Mouse (Mus musculus): ENCODE measurements at regions not wholly inside any gene's neighbourhood (a gene's known extent, or its start where the extent isn't known, plus 50 kb on each side); places are given as distances from the start of the nearest gene placed in this dataset.

- no peak for DNase-seq (ENCODE audit: low read depth, low spot score)
Measured at GRCm38 (mm10) chr7:113059967-113060284, 106.2 kb downstream of the Rassf10 start.

DNA sequence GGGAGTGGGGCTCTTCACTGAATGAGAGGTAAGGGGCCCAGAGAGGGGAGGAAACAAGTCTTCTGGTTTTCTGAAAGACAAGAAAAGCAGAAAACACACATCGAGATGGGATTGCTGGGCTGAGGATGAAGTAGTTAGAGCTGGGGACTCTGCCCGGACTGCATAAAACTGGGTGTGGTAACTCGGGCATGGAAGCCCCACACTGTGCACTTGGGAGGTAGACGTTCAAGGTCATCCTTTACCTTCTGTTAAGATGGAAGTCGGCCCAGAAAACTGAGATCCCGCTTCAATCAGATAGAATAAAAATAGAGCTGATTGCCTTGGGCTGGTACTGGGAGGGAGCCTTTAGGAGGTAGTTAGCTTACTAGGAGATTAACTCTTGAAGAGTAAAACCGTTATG is 107.2 kb downstream of the Rassf10 start:
- no peak for DNase-seq (ENCODE audit: low read depth, low spot score)

DNA sequence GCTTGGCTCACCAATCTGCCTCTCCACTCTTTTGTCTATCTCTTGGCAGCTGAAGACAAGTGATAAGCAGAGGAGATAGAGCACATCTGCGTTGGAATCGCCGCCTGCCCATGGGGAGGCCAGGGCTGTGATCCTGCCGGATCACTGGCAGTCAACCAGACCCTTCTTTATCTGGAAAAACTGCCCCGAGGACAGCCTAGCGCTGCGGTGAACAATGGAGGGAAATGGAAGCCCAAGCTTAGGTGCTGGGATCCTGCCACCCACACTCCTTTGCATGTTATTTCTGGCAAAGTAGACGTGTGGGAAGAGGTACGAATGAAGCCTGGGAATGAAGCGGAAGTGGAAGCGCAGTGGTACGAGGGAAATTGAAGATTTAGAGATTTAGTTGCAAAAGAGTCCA is 112.8 kb downstream of the Rassf10 start:
- DNase-seq (ENCODE audit: low read depth, low spot score) = no peak

DNA sequence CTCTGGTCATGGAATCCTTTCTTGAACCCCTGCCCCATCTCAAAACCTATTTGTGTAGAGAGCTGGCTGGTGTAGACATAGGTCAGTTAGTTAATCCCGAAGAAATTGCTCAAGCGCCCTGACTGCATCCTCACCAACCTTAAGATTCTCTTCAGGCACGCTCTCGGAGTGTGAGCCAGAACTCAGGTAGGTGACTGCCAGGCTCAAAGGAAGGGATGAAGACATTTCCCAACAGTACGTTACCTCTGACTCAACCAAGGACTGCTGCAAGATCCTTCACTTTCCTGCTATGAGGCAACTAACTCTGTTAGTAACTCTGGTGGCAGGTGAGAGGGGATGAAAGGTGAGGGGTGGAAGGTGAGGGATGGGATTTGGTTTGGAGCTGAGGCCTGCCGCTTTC is 114.5 kb downstream of the Rassf10 start:
- DNase-seq (ENCODE audit: low read depth, low spot score) = no peak

GRCm38 (mm10) chr7:113069336-113069924 is 115.7 kb downstream of the Rassf10 start:
- no peak for DNase-seq (ENCODE audit: low read depth, low spot score)

DNA sequence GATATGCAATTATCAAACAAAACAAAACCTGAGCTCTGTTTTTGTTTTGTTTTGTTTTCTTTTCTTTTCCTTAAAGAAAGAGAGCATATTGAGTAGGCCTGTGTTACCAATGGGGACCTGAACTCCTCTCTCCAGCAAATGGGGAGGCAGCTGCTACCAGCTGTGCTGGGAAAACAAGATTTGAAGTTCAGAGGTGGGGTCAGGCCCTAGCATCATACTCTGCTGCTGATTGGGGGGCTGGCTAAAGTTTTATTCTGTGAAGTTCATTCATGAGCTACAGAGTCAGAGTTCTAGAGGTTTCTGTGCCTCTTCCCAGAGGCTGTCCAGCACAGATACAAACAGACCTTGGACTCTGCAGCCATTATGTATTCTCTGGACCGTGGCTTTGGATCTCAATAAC is 117.7 kb downstream of the Rassf10 start:
- no peak for DNase-seq (ENCODE audit: low read depth, low spot score)

DNA sequence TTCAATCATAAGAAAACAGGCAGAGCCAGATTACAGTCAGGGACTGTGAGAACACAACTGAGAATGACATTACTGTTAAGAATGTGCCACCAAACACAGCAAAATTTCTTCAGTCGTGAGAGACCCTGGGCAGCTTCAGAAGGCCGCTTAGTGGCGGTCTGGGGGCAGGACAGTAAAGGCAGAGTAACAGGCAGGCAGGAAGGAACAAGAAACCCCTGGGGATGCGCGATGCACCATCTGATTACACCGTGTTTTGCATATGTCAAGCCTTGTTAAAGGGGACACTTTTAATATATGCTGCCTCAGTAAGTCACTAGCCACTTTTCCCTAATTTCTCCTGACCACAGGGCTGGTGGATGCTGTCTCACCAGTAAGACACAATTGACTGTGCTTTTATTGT is 120.0 kb downstream of the Rassf10 start:
- DNase-seq (ENCODE audit: low read depth, low spot score) = peak; percentile 13

GRCm38 (mm10) chr7:113075371-113075770 is 121.6 kb downstream of the Rassf10 start:
- no peak for DNase-seq (ENCODE audit: low read depth, low spot score)

GRCm38 (mm10) chr7:113076243-113076642 is 122.5 kb downstream of the Rassf10 start:
- DNase-seq (ENCODE audit: low read depth, low spot score) = no peak

DNA sequence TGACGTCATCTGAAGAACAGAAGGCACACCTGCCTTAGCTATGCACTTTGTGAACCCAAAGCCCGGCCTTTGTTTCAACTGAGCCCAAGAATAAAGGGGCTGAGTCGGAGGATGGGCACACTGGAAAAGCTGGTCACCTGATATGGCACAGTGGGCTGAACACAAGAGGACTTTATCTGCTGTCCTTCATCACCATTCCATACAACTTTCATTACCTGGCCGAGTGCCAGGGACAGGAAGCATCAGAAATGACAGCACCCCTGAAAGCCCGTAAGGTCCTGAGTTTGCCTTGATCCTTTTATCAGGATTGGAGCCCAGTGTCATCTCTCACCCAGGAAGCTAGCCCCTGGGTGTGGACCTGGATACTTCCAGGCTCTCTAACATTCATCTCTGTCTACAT is 126.1 kb upstream of the Arntl start:
- DNase-seq (ENCODE audit: low read depth, low spot score) = no peak

DNA sequence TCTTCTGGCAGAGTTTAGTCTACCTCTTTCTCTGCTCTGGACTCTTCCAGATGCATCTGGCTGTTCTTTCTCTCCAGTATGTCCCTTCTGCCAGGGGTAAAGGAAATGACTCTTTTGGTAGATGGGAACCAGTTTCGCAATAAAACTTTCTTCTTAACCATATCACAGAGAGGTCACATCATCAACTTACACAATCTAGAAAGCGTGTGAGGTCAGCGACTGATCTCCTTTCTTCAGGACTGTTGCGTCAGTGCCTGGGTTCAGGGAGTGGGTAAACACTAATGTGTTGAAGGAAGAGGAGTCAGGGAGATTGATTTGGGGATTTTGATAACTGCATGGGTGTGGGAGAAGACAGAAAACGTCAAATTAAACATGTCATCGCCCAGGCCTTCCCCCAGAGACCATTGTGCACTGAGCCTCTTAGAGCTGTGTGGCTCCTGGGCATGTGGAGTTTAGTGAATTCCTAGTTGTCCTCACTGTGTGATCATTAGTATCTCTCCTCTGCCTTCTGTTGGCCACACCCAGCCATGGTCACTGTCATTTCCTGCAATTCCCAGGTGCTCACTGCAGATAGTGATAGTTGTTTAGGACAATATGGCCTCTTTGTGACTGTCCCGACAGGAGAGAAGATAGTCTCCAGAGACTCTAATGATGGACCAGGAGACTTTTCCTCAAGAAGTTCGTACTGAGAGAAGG is 122.2 kb upstream of the Arntl start:
- DNase-seq (ENCODE audit: low read depth, low spot score) = no peak

DNA sequence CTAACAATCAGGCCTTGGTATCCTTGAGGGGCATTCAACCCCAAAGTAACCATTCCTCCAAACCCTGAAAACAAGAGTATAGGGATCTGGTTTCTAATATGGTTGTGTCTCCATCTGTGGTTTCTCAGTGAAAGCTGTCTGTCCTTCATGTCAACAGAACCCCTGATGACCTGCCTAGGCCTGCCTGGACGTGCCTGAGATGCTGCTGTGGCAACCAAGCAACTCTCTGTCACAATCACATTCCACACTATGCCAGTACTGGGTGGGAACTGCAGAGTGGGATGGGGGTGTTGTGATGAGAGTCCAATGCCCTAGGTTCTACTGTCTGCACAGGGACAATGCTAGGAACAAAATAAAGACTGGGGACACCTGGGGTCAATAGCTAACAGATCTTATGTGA is 121.1 kb upstream of the Arntl start:
- DNase-seq (ENCODE audit: low read depth, low spot score) = no peak

DNA sequence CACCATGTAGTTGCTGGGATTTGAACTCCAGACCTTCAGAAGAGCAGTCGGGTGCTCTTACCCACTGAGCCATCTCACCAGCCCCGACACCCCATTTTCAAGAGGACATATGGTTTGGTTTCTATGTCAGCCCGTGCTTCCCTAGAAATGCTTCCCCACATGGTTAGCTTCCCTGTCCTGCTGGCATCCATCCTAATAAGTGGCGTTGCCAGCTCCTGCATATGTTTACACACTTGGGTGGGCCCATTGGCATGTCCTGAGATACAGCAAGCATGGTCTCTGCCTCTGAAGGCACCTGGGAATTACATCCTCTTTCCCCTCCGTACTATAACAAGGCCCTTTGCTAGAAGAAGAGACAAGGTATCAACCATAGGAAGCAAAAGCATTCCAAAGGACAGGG is 119.6 kb upstream of the Arntl start:
- no peak for DNase-seq (ENCODE audit: low read depth, low spot score)

DNA sequence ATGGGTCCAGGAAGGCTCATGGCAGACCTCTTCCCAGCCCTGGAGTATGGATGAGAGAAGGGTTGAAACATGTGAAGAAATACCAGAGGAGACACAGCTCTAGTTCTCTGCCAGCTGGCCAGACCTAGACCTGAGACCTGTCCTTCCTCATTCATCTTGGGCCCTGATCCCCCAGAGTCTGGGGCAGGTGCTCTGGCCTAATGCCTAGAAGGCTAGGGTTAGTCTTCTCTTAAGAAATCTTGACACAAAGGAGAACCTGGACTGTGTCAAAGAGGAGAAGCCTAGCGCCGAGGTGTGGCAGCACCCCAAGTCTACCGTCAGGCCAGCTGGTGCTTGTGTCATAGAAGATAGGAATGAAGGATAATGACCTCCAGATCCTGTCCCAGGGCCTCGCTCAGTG is 118.2 kb upstream of the Arntl start:
- DNase-seq (ENCODE audit: low read depth, low spot score) = no peak

GRCm38 (mm10) chr7:113093931-113094330 is 113.3 kb upstream of the Arntl start:
- no peak for DNase-seq (ENCODE audit: low read depth, low spot score)

DNA sequence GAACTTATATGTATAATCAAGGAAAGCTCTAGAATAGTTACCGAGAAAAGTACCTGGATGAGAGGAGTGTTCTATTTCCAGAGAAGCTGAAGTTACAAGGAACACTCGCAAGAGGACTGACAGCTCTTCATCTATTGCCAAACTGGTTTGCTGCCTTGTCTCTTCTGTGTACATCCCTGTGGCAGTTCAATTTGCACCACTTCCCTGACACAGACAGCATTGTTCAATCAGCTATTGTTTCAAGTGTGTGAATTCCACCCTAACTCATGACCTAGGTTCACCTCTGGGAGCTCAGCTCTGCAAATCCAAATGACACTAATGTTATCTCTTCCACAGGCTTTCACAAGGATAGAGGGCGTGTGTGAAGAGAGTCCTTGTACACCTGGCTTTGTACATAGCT is 112.2 kb upstream of the Arntl start:
- no peak for DNase-seq (ENCODE audit: low read depth, low spot score)

GRCm38 (mm10) chr7:113104265-113104664 is 103.0 kb upstream of the Arntl start:
- DNase-seq (ENCODE audit: low read depth, low spot score) = no peak

GRCm38 (mm10) chr7:113105359-113105758 is 101.9 kb upstream of the Arntl start:
- no peak for DNase-seq (ENCODE audit: low read depth, low spot score)

DNA sequence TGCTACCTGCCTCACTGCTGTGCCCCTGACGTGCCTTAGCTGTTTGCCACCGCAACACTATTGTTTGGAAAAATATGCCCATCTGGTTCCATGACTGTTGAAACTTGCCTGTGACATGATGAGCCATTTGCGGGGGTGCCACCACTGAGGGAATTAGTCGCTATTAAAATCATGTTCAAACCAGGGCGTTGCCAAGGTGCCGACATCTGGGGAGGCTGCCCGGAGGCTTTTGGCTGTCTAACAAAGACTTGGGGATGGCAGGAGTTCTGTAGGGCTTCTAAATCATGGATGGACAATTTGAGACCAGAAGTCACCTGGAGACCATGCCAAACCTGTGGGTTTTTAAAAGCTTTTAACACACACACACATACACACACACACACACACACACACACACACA is 100.5 kb upstream of the Arntl start:
- no peak for DNase-seq (ENCODE audit: low read depth, low spot score)

DNA sequence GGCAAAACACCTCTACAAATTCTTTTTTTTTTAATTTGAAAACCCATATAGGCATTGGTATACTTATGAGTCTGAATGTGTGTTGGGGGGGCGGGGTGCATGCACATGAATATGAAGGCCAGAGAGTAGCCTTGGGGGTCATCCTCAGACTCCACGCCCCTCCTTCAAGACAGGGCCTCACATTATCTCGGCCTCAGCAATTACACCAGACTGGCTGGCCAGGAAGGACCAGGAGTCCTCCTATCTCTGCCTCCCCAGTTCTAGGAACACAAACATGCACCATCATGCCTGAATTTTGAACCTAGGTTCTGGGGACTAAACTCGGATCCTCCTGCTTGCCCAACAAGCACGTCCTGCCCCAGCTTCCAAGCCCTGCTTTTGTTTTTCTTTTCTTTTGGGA is 99.3 kb upstream of the Arntl start:
- no peak for DNase-seq (ENCODE audit: low read depth, low spot score)

- DNase-seq (ENCODE audit: low read depth, low spot score) = no peak
Measured at GRCm38 (mm10) chr7:113108442-113109000, 98.7 kb upstream of the Arntl start.

DNA sequence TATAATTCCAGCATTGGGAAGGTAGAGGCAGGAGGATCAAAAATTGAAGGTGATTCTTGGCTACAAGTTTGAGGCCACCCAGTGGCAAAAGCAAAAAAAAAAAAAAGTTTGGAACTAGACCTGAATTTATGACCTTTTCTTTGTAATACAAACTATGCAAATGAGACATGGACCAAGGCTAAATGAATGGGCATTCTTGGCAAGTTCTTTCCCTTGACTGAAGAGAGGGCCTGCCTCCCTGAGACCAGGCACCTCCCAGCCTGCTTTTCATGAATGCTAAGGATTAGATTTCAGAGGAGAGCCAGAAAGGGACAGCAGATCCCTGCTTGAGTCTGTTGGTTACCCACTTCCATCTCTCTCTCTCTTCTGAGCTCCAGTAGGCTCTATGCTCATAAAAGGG is 97.8 kb upstream of the Arntl start:
- DNase-seq (ENCODE audit: low read depth, low spot score) = no peak

GRCm38 (mm10) chr7:113110867-113111508 is 96.3 kb upstream of the Arntl start:
- DNase-seq (ENCODE audit: low read depth, low spot score) = no peak
